Mouse (Mus musculus) erythroblast, embryonic 14.5 days (primary cell): ENCODE data around the gene Sec16b.

Experiments used
- GATA1 ChIP-seq: IDR thresholded peaks from 2 replicates; pipeline ENCODE4 v1.6.1; 2012; ENCODE audit warnings: low read length, inconsistent platforms, mixed read lengths
- TAL1 ChIP-seq: IDR thresholded peaks from 3 replicates; pipeline ENCODE4 v1.6.1; 2012; ENCODE audit warnings: low read length, inconsistent platforms, mixed read lengths

DNA sequence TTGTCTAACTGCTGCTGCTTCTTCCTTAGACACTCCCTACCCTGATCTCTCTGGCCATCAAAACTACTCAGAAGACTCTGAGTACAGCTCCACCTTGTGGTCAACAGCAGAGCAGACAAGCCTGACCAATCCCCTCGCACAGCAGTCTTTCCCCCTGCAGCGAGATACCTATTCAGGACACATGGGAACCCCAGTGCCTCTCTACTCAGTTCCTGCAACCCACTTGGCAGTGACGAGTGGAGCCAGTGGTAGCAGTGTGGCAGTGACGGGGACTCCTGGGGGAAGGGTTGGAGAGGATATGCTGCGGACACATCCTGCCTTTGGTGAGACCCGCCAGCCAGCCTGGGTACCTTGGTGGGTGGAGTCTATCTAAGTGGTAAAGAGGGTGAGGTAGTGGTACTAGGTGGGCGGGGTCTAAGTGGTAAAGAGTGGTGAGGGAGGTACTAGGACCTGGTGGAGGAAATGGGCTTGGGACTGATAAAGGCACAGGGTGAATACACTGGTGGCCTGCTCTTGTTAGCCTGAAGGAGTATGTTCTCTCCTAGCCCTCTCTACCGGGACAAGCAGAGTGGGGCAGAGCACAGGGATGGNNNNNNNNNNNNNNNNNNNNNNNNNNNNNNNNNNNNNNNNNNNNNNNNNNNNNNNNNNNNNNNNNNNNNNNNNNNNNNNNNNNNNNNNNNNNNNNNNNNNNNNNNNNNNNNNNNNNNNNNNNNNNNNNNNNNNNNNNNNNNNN lies 54.3 kb downstream of the Sec16b start:
- TF ChIP-seq TAL1 (no peak), GATA1 (no peak)
